Mouse (Mus musculus) E14TG2a.4 (cell line): ENCODE measurements at regions not wholly inside any gene's neighbourhood (a gene's known extent, or its start where the extent isn't known, plus 50 kb on each side); places are given as distances from the start of the nearest gene placed in this dataset.

ENCODE experiments used
- CTCF ChIP-seq: conservative IDR thresholded peaks from 2 replicates; pipeline ENCODE4 v1.5.1; 2014; ENCODE audit warnings: low read length
- NANOG ChIP-seq: IDR thresholded peaks from 2 replicates; pipeline ENCODE4 v1.6.1; 2014; ENCODE audit warnings: borderline replicate concordance, low read length, mixed read lengths

DNA sequence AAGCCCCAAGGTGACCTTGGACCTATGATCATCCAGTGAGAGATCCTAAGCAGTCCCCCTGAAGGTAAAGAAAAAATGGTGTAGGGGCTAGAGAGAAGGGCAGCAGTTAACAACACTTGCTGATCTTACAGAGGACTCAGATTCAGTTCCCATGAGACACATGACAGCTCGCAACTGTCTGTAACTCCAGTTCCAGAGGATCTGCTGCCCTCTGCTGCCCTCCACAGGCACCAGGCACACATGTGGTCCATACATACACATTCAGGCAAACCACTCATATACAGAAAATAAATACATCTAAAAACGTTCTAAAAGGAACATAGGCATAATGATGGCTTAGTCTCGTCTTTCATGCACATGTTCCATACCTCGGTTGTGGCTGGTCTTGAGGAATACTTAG is 81.2 kb downstream of the Klf4 start:
- TF ChIP-seq CTCF (peak; percentile 16; the same call in 1 of the 2 replicates), NANOG (no peak)
